Mouse (Mus musculus): ENCODE data around the gene Grpel1. TPM values are rescaled to one million over a fixed set of nuclear protein-coding genes. Genes with fewer than 3 reads are reported as not detected.

Grpel1 gene
- polyA plus RNA-seq (2012; ENCODE audit: insufficient read depth, low replicate concordance): 4.2 and 17.4 TPM in 2 replicates

GRCm38 (mm10) chr5:36464709-36465661 is at the start of gene Grpel1:
Grpel1 (plus strand) TSS chr5:36464998.
- Histone ChIP-seq H3K4me1 (peaks cover 92% of the 10 kb centered on the region), H3K4me3 (replicated peaks) (peak within 1 kb of the TSS; percentile 94), H3K9me3 (no peaks in the 10 kb centered on the region), H3K27me3 (replicated peaks) (peaks cover 2% of the 10 kb centered on the region), H3K36me3 (replicated peaks; ENCODE audit: low read length) (peaks cover 30% of the 10 kb centered on the region)
- no peak for TF ChIP-seq GATA1 (IDR thresholded peaks at IDR 0.05; ENCODE audit: borderline replicate concordance, low read length)
- no peak for TF ChIP-seq FLI1 (IDR thresholded peaks at IDR 0.05; ENCODE audit: low read length)

- no peaks in the 10 kb centered on the region for H3K36me3 ChIP-seq (replicated peaks; ENCODE audit: low read length)
- H3K4me1 ChIP-seq: peaks cover 2% of the 10 kb centered on the region
- H3K4me3 ChIP-seq (replicated peaks): no peak overlapping the region
- H3K27me3 ChIP-seq (replicated peaks): peaks cover 60% of the 10 kb centered on the region
- peaks cover 25% of the 10 kb centered on the region for H3K9me3 ChIP-seq
- TF ChIP-seq GATA1 (IDR thresholded peaks at IDR 0.05; ENCODE audit: borderline replicate concordance, low read length) (no peak), FLI1 (IDR thresholded peaks at IDR 0.05; ENCODE audit: low read length) (no peak)
These were observed 44.9 kb upstream of the Grpel1 start for GRCm38 (mm10) chr5:36419861-36420260.

GRCm38 (mm10) chr5:36422689-36423088 is 42.1 kb upstream of the Grpel1 start:
- H3K4me3 ChIP-seq (replicated peaks): no peak overlapping the region
- peaks cover 76% of the 10 kb centered on the region for H3K27me3 ChIP-seq (replicated peaks)
- TF ChIP-seq GATA1 (IDR thresholded peaks at IDR 0.05; ENCODE audit: borderline replicate concordance, low read length) (no peak), FLI1 (IDR thresholded peaks at IDR 0.05; ENCODE audit: low read length) (no peak)
- H3K36me3 ChIP-seq (replicated peaks; ENCODE audit: low read length): no peaks in the 10 kb centered on the region
- peaks cover 25% of the 10 kb centered on the region for H3K9me3 ChIP-seq
- H3K4me1 ChIP-seq: no peaks in the 10 kb centered on the region; the same call in none of the 2 replicates

GRCm38 (mm10) chr5:36424676-36425075 is 40.1 kb upstream of the Grpel1 start:
- no peaks in the 10 kb centered on the region; the same call in none of the 2 replicates for H3K4me1 ChIP-seq
- peaks cover 12% of the 10 kb centered on the region for H3K9me3 ChIP-seq
- H3K4me3 ChIP-seq (replicated peaks): no peak overlapping the region
- TF ChIP-seq FLI1 (IDR thresholded peaks at IDR 0.05; ENCODE audit: low read length) (no peak), GATA1 (IDR thresholded peaks at IDR 0.05; ENCODE audit: borderline replicate concordance, low read length) (no peak)
- H3K27me3 ChIP-seq (replicated peaks): peaks cover 78% of the 10 kb centered on the region
- no peaks in the 10 kb centered on the region for H3K36me3 ChIP-seq (replicated peaks; ENCODE audit: low read length)

GRCm38 (mm10) chr5:36426404-36426803 is 38.4 kb upstream of the Grpel1 start:
- no peaks in the 10 kb centered on the region; the same call in none of the 2 replicates for H3K4me1 ChIP-seq
- H3K9me3 ChIP-seq: no peaks in the 10 kb centered on the region; the same call in 1 of the 2 replicates
- TF ChIP-seq GATA1 (IDR thresholded peaks at IDR 0.05; ENCODE audit: borderline replicate concordance, low read length): no peak
- TF ChIP-seq FLI1 (IDR thresholded peaks at IDR 0.05; ENCODE audit: low read length): no peak
- no peaks in the 10 kb centered on the region for H3K36me3 ChIP-seq (replicated peaks; ENCODE audit: low read length)
- no peak overlapping the region for H3K4me3 ChIP-seq (replicated peaks)
- H3K27me3 ChIP-seq (replicated peaks): peaks cover 71% of the 10 kb centered on the region

- TF ChIP-seq FLI1 (IDR thresholded peaks at IDR 0.05; ENCODE audit: low read length) (no peak), GATA1 (IDR thresholded peaks at IDR 0.05; ENCODE audit: borderline replicate concordance, low read length) (no peak)
- H3K27me3 ChIP-seq (replicated peaks): peaks cover 63% of the 10 kb centered on the region
- no peaks in the 10 kb centered on the region for H3K36me3 ChIP-seq (replicated peaks; ENCODE audit: low read length)
- no peak overlapping the region for H3K4me3 ChIP-seq (replicated peaks)
- H3K4me1 ChIP-seq: no peaks in the 10 kb centered on the region; the same call in 1 of the 2 replicates
- H3K9me3 ChIP-seq: no peaks in the 10 kb centered on the region
These were observed 37.0 kb upstream of the Grpel1 start for GRCm38 (mm10) chr5:36427831-36428230.

GRCm38 (mm10) chr5:36429551-36429950 is 35.2 kb upstream of the Grpel1 start:
- peaks cover 67% of the 10 kb centered on the region for H3K27me3 ChIP-seq (replicated peaks)
- no peaks in the 10 kb centered on the region; the same call in 1 of the 2 replicates for H3K4me1 ChIP-seq
- H3K9me3 ChIP-seq: no peaks in the 10 kb centered on the region
- H3K4me3 ChIP-seq (replicated peaks): no peak overlapping the region
- no peaks in the 10 kb centered on the region for H3K36me3 ChIP-seq (replicated peaks; ENCODE audit: low read length)
- no peak for TF ChIP-seq GATA1 (IDR thresholded peaks at IDR 0.05; ENCODE audit: borderline replicate concordance, low read length)
- no peak for TF ChIP-seq FLI1 (IDR thresholded peaks at IDR 0.05; ENCODE audit: low read length)

GRCm38 (mm10) chr5:36431711-36432110 is 33.1 kb upstream of the Grpel1 start:
- H3K36me3 ChIP-seq (replicated peaks; ENCODE audit: low read length): no peaks in the 10 kb centered on the region
- H3K4me1 ChIP-seq: no peaks in the 10 kb centered on the region; the same call in 1 of the 2 replicates
- TF ChIP-seq GATA1 (IDR thresholded peaks at IDR 0.05; ENCODE audit: borderline replicate concordance, low read length): no peak
- no peak for TF ChIP-seq FLI1 (IDR thresholded peaks at IDR 0.05; ENCODE audit: low read length)
- no peak overlapping the region for H3K4me3 ChIP-seq (replicated peaks)
- H3K27me3 ChIP-seq (replicated peaks): peaks cover 63% of the 10 kb centered on the region
- H3K9me3 ChIP-seq: no peaks in the 10 kb centered on the region

GRCm38 (mm10) chr5:36434398-36434967 is 30.3 kb upstream of the Grpel1 start:
- Histone ChIP-seq H3K4me1 (no peaks in the 10 kb centered on the region), H3K9me3 (0 out of 2 replicates have a peak, but pooled peaks cover 4% of the 10 kb centered on the region), H3K36me3 (replicated peaks; ENCODE audit: low read length) (no peaks in the 10 kb centered on the region), H3K4me3 (replicated peaks) (no peak overlapping the region), H3K27me3 (replicated peaks) (peaks cover 63% of the 10 kb centered on the region)
- TF ChIP-seq FLI1 (IDR thresholded peaks at IDR 0.05; ENCODE audit: low read length) (no peak), GATA1 (IDR thresholded peaks at IDR 0.05; ENCODE audit: borderline replicate concordance, low read length) (no peak)
